Mouse (Mus musculus) MEL (cell line): Measurements from ENCODE around the gene Arhgap24.

Experiments used
- CTCF ChIP-seq, 3 experiments: IDR thresholded peaks in 2 of 3; conservative IDR thresholded peaks in 1 of 3; 2 replicates each; pipeline ENCODE4 v1.5.1; 2011 to 2012; ENCODE audit warnings: low read length in 3 of 3, low read depth in 2 of 3, mild to moderate bottlenecking in 2 of 3, improper control_type of control experiment in 1 of 3, inconsistent platforms in 1 of 3, mixed read lengths in 1 of 3, moderate library complexity in 1 of 3; ENCODE audit not compliant: control insufficient read depth in 1 of 3, insufficient read depth in 1 of 3, poor library complexity in 1 of 3, severe bottlenecking in 1 of 3
- EP300 ChIP-seq, 2 experiments: IDR thresholded peaks; 2 replicates each; pipeline ENCODE4 v1.6.1; 2011; ENCODE audit warnings: improper control_type of control experiment in 2 of 2, low read length in 2 of 2, low read depth in 1 of 2, mild to moderate bottlenecking in 1 of 2
- HCFC1 ChIP-seq: IDR thresholded peaks from 2 replicates; pipeline ENCODE4 v1.6.1; 2012; ENCODE audit warnings: low read depth, mild to moderate bottlenecking, inconsistent platforms, low read length, improper control_type of control experiment, moderate library complexity
- MAFK ChIP-seq: IDR thresholded peaks from 2 replicates; pipeline ENCODE4 v1.6.1; 2011; ENCODE audit warnings: low read depth, mild to moderate bottlenecking, low read length, improper control_type of control experiment, borderline replicate concordance
- MAZ ChIP-seq: IDR thresholded peaks from 2 replicates; pipeline ENCODE4 v1.6.1; 2012; ENCODE audit warnings: low read depth, mild to moderate bottlenecking, inconsistent platforms, low read length, improper control_type of control experiment
- MXI1 ChIP-seq: IDR thresholded peaks from 2 replicates; pipeline ENCODE4 v1.6.1; 2011; ENCODE audit warnings: mild to moderate bottlenecking, low read depth, low read length, improper control_type of control experiment
- POLR2AphosphoS2 ChIP-seq: IDR thresholded peaks from 2 replicates; pipeline ENCODE4 v1.6.1; 2011; ENCODE audit warnings: low read length, improper control_type of control experiment
- POLR2AphosphoS5 ChIP-seq: IDR thresholded peaks from 2 replicates; pipeline ENCODE4 v1.6.1; 2012; ENCODE audit warnings: low read depth, borderline replicate concordance, mild to moderate bottlenecking, inconsistent platforms, low read length, moderate library complexity, mixed read lengths
- RAD21 ChIP-seq: IDR thresholded peaks from 2 replicates; pipeline ENCODE4 v1.6.1; 2011; ENCODE audit warnings: mild to moderate bottlenecking, low read depth, low read length, improper control_type of control experiment
- TAL1 ChIP-seq: IDR thresholded peaks from 2 replicates; pipeline ENCODE4 v1.6.1; 2012; ENCODE audit warnings: mild to moderate bottlenecking, inconsistent platforms, low read length, moderate library complexity, mixed read lengths
- TBP ChIP-seq: IDR thresholded peaks from 2 replicates; pipeline ENCODE4 v1.8.0; 2011; ENCODE audit warnings: low read depth, low read length, improper control_type of control experiment
- USF2 ChIP-seq, 2 experiments: IDR thresholded peaks; 2 replicates each; pipeline ENCODE4 v1.6.1; 2011 to 2012; ENCODE audit warnings: improper control_type of control experiment in 2 of 2, low read length in 2 of 2, borderline replicate concordance in 1 of 2, inconsistent platforms in 1 of 2, low read depth in 1 of 2, mild to moderate bottlenecking in 1 of 2; ENCODE audit not compliant: insufficient read depth in 1 of 2
- ZMIZ1 ChIP-seq: IDR thresholded peaks from 2 replicates; pipeline ENCODE4 v1.6.1; 2012; ENCODE audit warnings: low read depth, mild to moderate bottlenecking, inconsistent platforms, low read length, improper control_type of control experiment, moderate library complexity

- TF ChIP-seq MAFK (no peak), USF2 (IDR thresholded peaks at IDR 0.05; ENCODE audit: borderline replicate concordance in 1 of 2, insufficient read depth in 1 of 2, low read depth in 1 of 2, low read length in 2 of 2) (no peak), POLR2AphosphoS5 (no peak), POLR2AphosphoS2 (no peak), CTCF (IDR thresholded peaks at IDR 0.05 in 2 of 3, conservative IDR thresholded peaks at IDR 0.05 in 1 of 3; ENCODE audit: control insufficient read depth in 1 of 3, insufficient read depth in 1 of 3, low read depth in 2 of 3, low read length in 3 of 3, poor library complexity in 1 of 3, severe bottlenecking in 1 of 3) (no peak), TAL1 (no peak), EP300 (IDR thresholded peaks at IDR 0.05; ENCODE audit: low read depth in 1 of 2, low read length in 2 of 2) (no peak), TBP (no peak), HCFC1 (no peak), MXI1 (no peak), RAD21 (no peak), MAZ (no peak), ZMIZ1 (no peak)
These were observed 69.0 kb downstream of the Arhgap24 start for GRCm38 (mm10) chr5:102550211-102550610.
